Mouse (Mus musculus): ENCODE data around the gene Ciart.

GRCm38 (mm10) chr3:95924185-95924584 lies 42.1 kb upstream of the Ciart start:
- TF ChIP-seq CTCF (IDR thresholded peaks at IDR 0.05; ENCODE audit: control insufficient read depth, insufficient read depth, insufficient read length) (no peak), USF1 (IDR thresholded peaks at IDR 0.05; ENCODE audit: low read depth) (no peak)
